13 mouse cellular contexts compared by ENCODE assay signal in genomic region chr13:72352641-72353181, GRCm38 (mm10).
DNase-seq lines count a peak whose midpoint lies in the region; ATAC-seq and TF ChIP-seq lines count a peak whose summit lies in the region.
"Had no signal": no experiment of that assay in that cellular context is flagged by ENCODE, and none has a peak within 500 bp of the region (broad histone marks: within the 10 kb centered on the region; RNA-seq: fewer than 3 reads in every experiment).

No protein-coding gene starts in this region.

- no peak overlapping the region for H3K9ac ChIP-seq in liver, adult 2 months (ENCODE audit: low read depth, low read length)
- no peak overlapping the region for H3K9ac ChIP-seq in liver, postnatal 0 days (replicated peaks)
- H3K9ac ChIP-seq in neural tube, embryonic 12.5 days = no peak overlapping the region
- H3K9ac ChIP-seq: liver, embryonic 15.5 days had no signal

- no peaks in the 10 kb centered on the region for H3K36me3 ChIP-seq in liver, adult 2 months (ENCODE audit: control insufficient read depth, insufficient read depth, low read length)
- no peaks in the 10 kb centered on the region for H3K36me3 ChIP-seq in liver, postnatal 0 days (replicated peaks; ENCODE audit: insufficient read depth, low read length)
- H3K36me3 ChIP-seq in neural tube, embryonic 12.5 days = no peaks in the 10 kb centered on the region
- H3K36me3 ChIP-seq: liver, embryonic 15.5 days had no signal

- no peak overlapping the region for H3K4me2 ChIP-seq in liver, postnatal 0 days (ENCODE audit: low read depth, low read length)
- peak overlapping the region; percentile 40 for H3K4me2 ChIP-seq in neural tube, embryonic 12.5 days (replicated peaks)
- H3K4me2 ChIP-seq: liver, embryonic 15.5 days had no signal

- DNase-seq in liver, adult 2 months (ENCODE audit: extremely low read depth, low read depth, low spot score) = peak; percentile 5
- no peak for DNase-seq in liver, postnatal 0 days
- DNase-seq in gonadal fat pad, adult 2 months (ENCODE audit: low read depth) = peak; percentile 44
- peak; percentile 21 for DNase-seq in lung, adult 2 months
- no peak for DNase-seq in spleen, adult 12 weeks (ENCODE audit: low spot score)
- no peak for DNase-seq in heart, postnatal 36 days
- DNase-seq in thymus, adult 18-20 months = no peak
- DNase-seq: cerebellum, adult 8-10 months; gastrocnemius, postnatal 36 days had no signal

- H3K79me2 ChIP-seq in liver, adult 2 months (ENCODE audit: control insufficient read depth, insufficient read depth, low read length) = no peaks in the 10 kb centered on the region

- no peaks in the 10 kb centered on the region for H3K4me1 ChIP-seq in liver, adult 2 months (ENCODE audit: control insufficient read depth, insufficient read depth, low read length)
- no peaks in the 10 kb centered on the region for H3K4me1 ChIP-seq in liver, postnatal 0 days (ENCODE audit: insufficient read depth)
- H3K4me1 ChIP-seq in lung, adult 2 months (ENCODE audit: control insufficient read depth, insufficient read depth, low read length) = no peaks in the 10 kb centered on the region
- H3K4me1 ChIP-seq in neural tube, embryonic 12.5 days = 0 out of 2 replicates have a peak, but pooled peaks cover 6% of the 10 kb centered on the region
- H3K4me1 ChIP-seq: liver, embryonic 15.5 days had no signal

- H3K27ac ChIP-seq in liver, adult 2 months (replicated peaks; ENCODE audit: insufficient read depth, low read depth, low read length) = no peak overlapping the region
- H3K27ac ChIP-seq in liver, postnatal 0 days (ENCODE audit: low read depth) = no peak overlapping the region
- no peak overlapping the region for H3K27ac ChIP-seq in neural tube, embryonic 12.5 days
- H3K27ac ChIP-seq: liver, embryonic 15.5 days had no signal

- TF ChIP-seq POLR2A in liver, adult 2 months (IDR thresholded peaks at IDR 0.05; ENCODE audit: extremely low read depth, insufficient read depth, low read length) = no peak
- TF ChIP-seq POLR2A in lung, adult 2 months (IDR thresholded peaks at IDR 0.05; ENCODE audit: borderline replicate concordance, extremely low read depth, low read depth, low read length) = no peak

- WGBS in liver, adult 2 months = 74% methylated on average over 18 of the region's 18 CpGs
- WGBS in liver, postnatal 0 days (ENCODE audit: insufficient replicate concordance) = 74% methylated on average over 18 of the region's 18 CpGs
- WGBS in lung, adult 2 months = 52% methylated on average over 18 of the region's 18 CpGs
- 28% methylated on average over 18 of the region's 18 CpGs for WGBS in neural tube, embryonic 12.5 days

- no peaks in the 10 kb centered on the region for H3K9me3 ChIP-seq in liver, postnatal 0 days (ENCODE audit: low read length)
- no peaks in the 10 kb centered on the region for H3K9me3 ChIP-seq in neural tube, embryonic 12.5 days
- H3K9me3 ChIP-seq: liver, embryonic 15.5 days had no signal

- H3K4me3 ChIP-seq in liver, adult 2 months (ENCODE audit: insufficient read depth, low read depth, low read length) = no peak overlapping the region
- H3K4me3 ChIP-seq in liver, postnatal 0 days (ENCODE audit: low read depth, low read length) = no peak overlapping the region
- no peak overlapping the region for H3K4me3 ChIP-seq in lung, adult 2 months (replicated peaks; ENCODE audit: extremely low read depth, low read depth, low read length)
- no peak overlapping the region for H3K4me3 ChIP-seq in neural tube, embryonic 12.5 days
- H3K4me3 ChIP-seq: liver, embryonic 15.5 days had no signal

- no peak for TF ChIP-seq EP300 in liver, postnatal 0 days (IDR thresholded peaks at IDR 0.05; ENCODE audit: low read depth)

- intact Hi-C loops in heart, postnatal 36 days (cut with DNase I) = no loop called here

- no peak for TF ChIP-seq CTCF in liver, adult 2 months (IDR thresholded peaks at IDR 0.05; ENCODE audit: low read depth, low read length)
- no peak for TF ChIP-seq CTCF in liver, postnatal 0 days (IDR thresholded peaks at IDR 0.05; ENCODE audit: low read depth)
- TF ChIP-seq CTCF in lung, adult 2 months (IDR thresholded peaks at IDR 0.05; ENCODE audit: insufficient read depth, low read length) = no peak

- no peak for ATAC-seq in liver, postnatal 0 days
- ATAC-seq in neural tube, embryonic 12.5 days (ENCODE audit: low FRiP score, low read depth) = peak; percentile 79
- ATAC-seq: activated CD4-positive, CD25-positive, alpha-beta regulatory T cell, adult 4 months; CD4-positive, CD25-positive, alpha-beta regulatory T cell, adult 4 months had no signal

- H3K27me3 ChIP-seq in liver, adult 2 months (ENCODE audit: control insufficient read depth, insufficient read depth, low read length) = no peaks in the 10 kb centered on the region
- no peaks in the 10 kb centered on the region for H3K27me3 ChIP-seq in liver, postnatal 0 days (ENCODE audit: insufficient read depth, low read length)
- H3K27me3 ChIP-seq in neural tube, embryonic 12.5 days (replicated peaks) = 0 out of 2 replicates have a peak, but pooled peaks cover 3% of the 10 kb centered on the region
- H3K27me3 ChIP-seq: liver, embryonic 15.5 days had no signal

Comparison
In these comparisons a context has a peak if more than half of its experiments do, and no peak if none do; other contexts are left out.
1. DNase-seq: peak in liver, adult 2 months (single experiment), gonadal fat pad, adult 2 months (single experiment) and lung, adult 2 months (single experiment); none in liver, postnatal 0 days (single experiment), spleen, adult 12 weeks (single experiment), heart, postnatal 36 days (0 of 2) and thymus, adult 18-20 months (0 of 2).